Mouse (Mus musculus): Measurements from ENCODE around the gene Mmd2. TPM values are rescaled to one million over a fixed set of nuclear protein-coding genes. Genes with fewer than 3 reads are reported as not detected.

Gene Mmd2
- polyA plus RNA-seq, 1 experiment: not detected

DNA sequence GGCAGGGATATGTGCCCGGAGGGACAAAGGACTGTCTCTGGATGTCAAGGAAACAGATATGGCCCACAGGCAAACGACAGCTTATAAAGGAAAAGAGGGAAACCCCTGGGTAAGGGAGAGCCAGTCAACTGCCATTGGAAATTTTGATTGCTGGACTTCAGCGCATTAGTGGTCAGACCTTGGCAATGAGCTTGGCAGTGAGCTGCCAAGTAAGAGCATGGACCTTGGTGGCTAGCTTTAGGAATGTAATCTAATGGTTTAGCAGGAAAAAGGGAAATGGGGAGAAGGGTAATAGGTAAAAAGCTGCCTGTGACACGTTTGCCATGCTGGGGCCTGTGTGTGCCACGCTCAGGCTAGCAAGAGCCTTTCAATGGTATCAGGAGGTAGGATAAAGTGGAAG, 52.7 kb downstream of the Mmd2 start:
- H3ac ChIP-seq (ENCODE audit: control insufficient read depth, insufficient read length): no peak overlapping the region
- H3K27me3 ChIP-seq (ENCODE audit: control insufficient read depth, insufficient read depth, insufficient read length): no peaks in the 10 kb centered on the region
- no peak overlapping the region for H3K4me3 ChIP-seq
- H3K4me2 ChIP-seq (ENCODE audit: low read depth): no peak overlapping the region
- TF ChIP-seq MAX (IDR thresholded peaks at IDR 0.05; ENCODE audit: low read depth): no peak
- TF ChIP-seq E2F4 (IDR thresholded peaks at IDR 0.05; ENCODE audit: insufficient read depth): no peak
- no peak for TF ChIP-seq TCF3 (IDR thresholded peaks at IDR 0.05; ENCODE audit: insufficient read length, low read depth)
- TF ChIP-seq MYOG (IDR thresholded peaks at IDR 0.05; ENCODE audit: control insufficient read depth in 1 of 3, insufficient read depth in 1 of 3, insufficient read length in 2 of 3, low read depth in 2 of 3): no peak
- no peak for TF ChIP-seq CEBPB (IDR thresholded peaks at IDR 0.05; ENCODE audit: insufficient read depth, poor library complexity, severe bottlenecking)
- TF ChIP-seq USF1 (IDR thresholded peaks at IDR 0.05; ENCODE audit: low read depth): no peak
- no peak for TF ChIP-seq TCF12 (IDR thresholded peaks at IDR 0.05; ENCODE audit: insufficient read depth, poor library complexity, severe bottlenecking)
- no peak for TF ChIP-seq MYOD1 (IDR thresholded peaks at IDR 0.05; ENCODE audit: control insufficient read depth in 1 of 3, insufficient read length in 2 of 3, low read depth in 2 of 3)
- TF ChIP-seq POLR2AphosphoS2 (IDR thresholded peaks at IDR 0.05; ENCODE audit: insufficient read length, low read depth): no peak
- no peak for TF ChIP-seq POLR2A (IDR thresholded peaks at IDR 0.05; ENCODE audit: insufficient read length, low read depth)
- H3K79me2 ChIP-seq (ENCODE audit: control insufficient read depth, insufficient read depth): no peaks in the 10 kb centered on the region
- no peaks in the 10 kb centered on the region for H3K36me3 ChIP-seq (ENCODE audit: control insufficient read depth, insufficient read depth)

DNA sequence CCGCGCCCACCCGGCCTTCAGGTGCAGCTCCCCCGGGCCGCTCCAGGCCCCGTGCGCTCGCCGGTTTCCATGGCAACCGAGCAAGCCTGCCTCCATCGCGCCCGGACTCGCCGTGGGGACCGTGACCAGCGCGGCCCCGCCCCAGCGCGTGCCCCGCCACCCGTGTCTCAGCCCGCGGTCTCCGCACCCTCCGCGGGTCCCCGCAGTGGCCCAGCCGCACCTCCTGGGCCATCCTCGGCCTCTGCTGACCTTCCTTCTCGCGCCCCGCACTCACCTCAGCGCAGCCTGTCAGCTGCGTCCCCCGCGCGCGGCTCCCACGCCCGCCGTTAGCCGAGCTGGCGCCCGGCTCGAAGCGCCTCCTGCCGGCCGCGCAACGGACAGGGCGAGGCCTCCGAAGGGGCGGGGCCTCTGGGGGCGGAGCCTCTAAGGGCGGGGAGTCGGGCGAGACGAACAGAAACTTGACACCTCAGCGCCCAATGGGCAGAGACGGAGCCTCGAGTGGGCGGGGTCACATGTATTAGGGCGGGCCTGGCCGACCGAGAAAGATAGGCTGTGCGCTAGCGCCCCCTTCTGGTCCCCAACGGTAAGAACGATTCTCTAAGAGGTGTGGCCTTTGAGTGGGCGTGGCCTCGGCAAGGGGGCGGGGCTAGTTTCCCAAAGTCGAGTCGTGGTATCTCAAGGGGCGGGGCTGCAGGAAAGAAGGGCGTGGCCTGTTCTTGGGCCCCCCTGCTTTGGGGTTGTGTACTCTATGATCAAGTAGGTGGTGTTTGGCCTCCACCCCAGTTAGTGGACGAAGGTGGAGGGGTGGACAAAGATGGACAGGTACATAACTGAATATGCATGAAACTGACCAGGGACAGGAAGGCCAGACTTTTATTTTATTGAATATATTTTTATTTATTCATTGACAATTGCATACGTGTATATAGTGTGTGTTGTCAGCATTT, 57.6 kb downstream of the Mmd2 start, which contains the start of gene Radil:
TSS of gene Radil (minus strand) at position 393 of the 947 bp plus-strand sequence.
- H3K4me3 ChIP-seq: peak within 1 kb of the TSS; percentile 27
- no peaks in the 10 kb centered on the region for H3K36me3 ChIP-seq (ENCODE audit: control insufficient read depth, insufficient read depth)
- no peaks in the 10 kb centered on the region for H3K79me2 ChIP-seq (ENCODE audit: control insufficient read depth, insufficient read depth)
- H3K27me3 ChIP-seq (ENCODE audit: control insufficient read depth, insufficient read depth, insufficient read length): no peaks in the 10 kb centered on the region
- peak; percentile 57 for TF ChIP-seq SRF (IDR thresholded peaks at IDR 0.05; ENCODE audit: control insufficient read depth, insufficient read length, low read depth)
- TF ChIP-seq TCF12 (IDR thresholded peaks at IDR 0.05; ENCODE audit: insufficient read depth, poor library complexity, severe bottlenecking): no peak
- TF ChIP-seq MYOG (IDR thresholded peaks at IDR 0.05; ENCODE audit: control insufficient read depth in 1 of 3, insufficient read depth in 1 of 3, insufficient read length in 2 of 3, low read depth in 2 of 3): peak in 1 of 3 experiments; percentile 17
- no peak for TF ChIP-seq TCF3 (IDR thresholded peaks at IDR 0.05; ENCODE audit: insufficient read length, low read depth)
- peak; percentile 58 for TF ChIP-seq POLR2A (IDR thresholded peaks at IDR 0.05; ENCODE audit: insufficient read length, low read depth)
- peak in 1 of 3 experiments; percentile 3 for TF ChIP-seq MYOD1 (IDR thresholded peaks at IDR 0.05; ENCODE audit: control insufficient read depth in 1 of 3, insufficient read length in 2 of 3, low read depth in 2 of 3)
- H3K4me2 ChIP-seq (ENCODE audit: low read depth): peak within 1 kb of the TSS; percentile 96
- H3ac ChIP-seq (ENCODE audit: control insufficient read depth, insufficient read length): peak within 1 kb of the TSS; percentile 16

DNA sequence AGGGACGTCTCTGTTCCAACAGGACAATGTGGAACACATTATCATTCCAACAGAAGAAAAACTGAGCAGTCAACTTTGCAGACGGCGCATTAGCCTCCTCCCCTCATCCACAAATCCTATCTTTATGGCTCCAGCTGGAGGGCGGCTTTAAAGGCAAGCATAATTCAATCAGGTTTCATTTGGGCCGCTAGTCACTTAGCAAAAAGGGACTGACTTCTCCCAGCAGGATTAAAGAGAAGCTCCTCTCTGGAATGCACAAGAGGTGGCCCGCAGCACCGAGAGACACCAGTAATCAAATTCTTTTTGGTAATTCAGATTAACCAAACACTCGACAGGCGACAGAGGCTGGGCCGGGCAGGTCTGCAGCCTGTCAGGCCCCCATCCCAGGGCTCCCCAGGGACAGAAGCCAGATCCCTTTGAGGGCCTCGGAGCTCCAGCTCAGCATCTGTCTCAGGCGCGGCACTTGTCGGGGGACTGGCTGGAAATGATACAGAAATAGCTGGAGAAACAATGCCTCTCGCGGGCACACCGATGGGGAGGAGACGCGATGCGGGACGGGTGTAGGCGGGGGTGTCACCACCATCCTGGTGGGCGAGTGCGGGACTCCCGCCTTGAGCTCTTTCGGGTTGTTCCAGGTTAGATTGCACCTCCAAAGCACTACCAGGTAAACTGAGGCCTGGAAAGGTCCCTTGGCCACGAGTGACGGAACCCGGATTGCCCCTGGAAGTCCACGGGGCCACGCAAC, 58.5 kb downstream of the Mmd2 start:
- peak overlapping the region; percentile 27 for H3K4me3 ChIP-seq
- no peaks in the 10 kb centered on the region for H3K27me3 ChIP-seq (ENCODE audit: control insufficient read depth, insufficient read depth, insufficient read length)

DNA sequence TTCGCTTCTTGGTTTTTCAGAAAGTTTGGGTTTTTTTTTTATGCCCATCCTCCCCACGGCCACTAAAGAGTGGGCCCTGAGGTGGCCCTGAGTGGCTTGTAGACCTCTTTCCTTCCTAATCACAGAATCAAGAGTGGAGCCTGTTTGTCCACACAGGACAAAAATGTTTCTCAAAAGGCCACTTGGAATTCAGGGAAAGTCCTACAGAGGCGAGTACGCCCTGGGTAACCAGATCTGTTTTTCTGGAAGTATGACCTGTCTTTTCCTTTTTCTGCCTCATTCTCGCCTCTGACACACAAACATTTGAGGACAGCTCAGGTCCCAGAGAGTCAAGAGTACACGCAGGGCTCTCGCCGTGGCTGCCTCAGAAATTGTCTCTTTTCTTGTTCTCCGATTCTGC, 59.2 kb downstream of the Mmd2 start:
- Histone ChIP-seq H3K4me2 (ENCODE audit: low read depth) (peak overlapping the region; percentile 96), H3K4me3 (peak overlapping the region; percentile 27), H3K27me3 (ENCODE audit: control insufficient read depth, insufficient read depth, insufficient read length) (no peaks in the 10 kb centered on the region), H3K36me3 (ENCODE audit: control insufficient read depth, insufficient read depth) (no peaks in the 10 kb centered on the region), H3ac (ENCODE audit: control insufficient read depth, insufficient read length) (no peak overlapping the region), H3K79me2 (ENCODE audit: control insufficient read depth, insufficient read depth) (no peaks in the 10 kb centered on the region)
- TF ChIP-seq USF1 (IDR thresholded peaks at IDR 0.05; ENCODE audit: low read depth) (no peak), MYOD1 (IDR thresholded peaks at IDR 0.05; ENCODE audit: control insufficient read depth in 1 of 3, insufficient read length in 2 of 3, low read depth in 2 of 3) (no peak), MAX (IDR thresholded peaks at IDR 0.05; ENCODE audit: low read depth) (no peak), CEBPB (IDR thresholded peaks at IDR 0.05; ENCODE audit: insufficient read depth, poor library complexity, severe bottlenecking) (no peak), POLR2AphosphoS2 (IDR thresholded peaks at IDR 0.05; ENCODE audit: insufficient read length, low read depth) (no peak), MYOG (IDR thresholded peaks at IDR 0.05; ENCODE audit: control insufficient read depth in 1 of 3, insufficient read depth in 1 of 3, insufficient read length in 2 of 3, low read depth in 2 of 3) (no peak), REST (IDR thresholded peaks at IDR 0.05; ENCODE audit: insufficient read depth, insufficient read length) (no peak), POLR2A (IDR thresholded peaks at IDR 0.05; ENCODE audit: insufficient read length, low read depth) (no peak)

More for the DNA sequence above, 58.5 kb downstream of the Mmd2 start:
- no peak for TF ChIP-seq REST (IDR thresholded peaks at IDR 0.05; ENCODE audit: insufficient read depth, insufficient read length)
- no peak for TF ChIP-seq MAX (IDR thresholded peaks at IDR 0.05; ENCODE audit: low read depth)
- TF ChIP-seq TCF3 (IDR thresholded peaks at IDR 0.05; ENCODE audit: insufficient read length, low read depth): no peak
- no peak for TF ChIP-seq TCF12 (IDR thresholded peaks at IDR 0.05; ENCODE audit: insufficient read depth, poor library complexity, severe bottlenecking)
- no peak for TF ChIP-seq USF1 (IDR thresholded peaks at IDR 0.05; ENCODE audit: low read depth)
- TF ChIP-seq SRF (IDR thresholded peaks at IDR 0.05; ENCODE audit: control insufficient read depth, insufficient read length, low read depth): no peak
- TF ChIP-seq POLR2AphosphoS2 (IDR thresholded peaks at IDR 0.05; ENCODE audit: insufficient read length, low read depth): no peak
- TF ChIP-seq POLR2A (IDR thresholded peaks at IDR 0.05; ENCODE audit: insufficient read length, low read depth): no peak
- TF ChIP-seq MYOG (IDR thresholded peaks at IDR 0.05; ENCODE audit: control insufficient read depth in 1 of 3, insufficient read depth in 1 of 3, insufficient read length in 2 of 3, low read depth in 2 of 3): no peak
- no peak for TF ChIP-seq MYOD1 (IDR thresholded peaks at IDR 0.05; ENCODE audit: control insufficient read depth in 1 of 3, insufficient read length in 2 of 3, low read depth in 2 of 3)
- no peak for TF ChIP-seq E2F4 (IDR thresholded peaks at IDR 0.05; ENCODE audit: insufficient read depth)
- Histone ChIP-seq H3K4me2 (ENCODE audit: low read depth) (peak overlapping the region; percentile 96), H3K79me2 (ENCODE audit: control insufficient read depth, insufficient read depth) (no peaks in the 10 kb centered on the region), H3K36me3 (ENCODE audit: control insufficient read depth, insufficient read depth) (no peaks in the 10 kb centered on the region), H3ac (ENCODE audit: control insufficient read depth, insufficient read length) (peak overlapping the region; percentile 16)
